Mouse (Mus musculus): ENCODE results near the gene Foxs1. TPM values are rescaled to one million over a fixed set of nuclear protein-coding genes. Genes with fewer than 3 reads are reported as not detected.

Foxs1 gene
- total RNA-seq (2018; cell fraction: chromatin; rRNA removed), result not detected
- under 1 TPM in 1 of 26 experiments, not detected in 25; 0.09 TPM for total RNA-seq (2018; cell fraction: cytosol; rRNA removed)
- total RNA-seq (2018; cell fraction: nucleus; rRNA removed), result under 1 TPM in 1 of 26 experiments, not detected in 25; 0.46 TPM
- not detected in 3 replicates for polyA plus RNA-seq (2018)

- WGBS (ENCODE audit: missing documents), result 42% methylated on average over 9 of the region's 9 CpGs
- Histone ChIP-seq H3K27ac (no peak within 1 kb of the TSS), H3K4me3 (ENCODE audit: inconsistent target) (no peak within 1 kb of the TSS), H3K36me3 (ENCODE audit: inconsistent target) (no peaks in the 10 kb centered on the region), H3K79me2 (ENCODE audit: inconsistent target) (no peaks in the 10 kb centered on the region)
Measured at GRCm38 (mm10) chr2:152933048-152933447, at the start of gene Foxs1. Gene Foxs1, minus strand, starts transcription at chr2:152933208.

DNA sequence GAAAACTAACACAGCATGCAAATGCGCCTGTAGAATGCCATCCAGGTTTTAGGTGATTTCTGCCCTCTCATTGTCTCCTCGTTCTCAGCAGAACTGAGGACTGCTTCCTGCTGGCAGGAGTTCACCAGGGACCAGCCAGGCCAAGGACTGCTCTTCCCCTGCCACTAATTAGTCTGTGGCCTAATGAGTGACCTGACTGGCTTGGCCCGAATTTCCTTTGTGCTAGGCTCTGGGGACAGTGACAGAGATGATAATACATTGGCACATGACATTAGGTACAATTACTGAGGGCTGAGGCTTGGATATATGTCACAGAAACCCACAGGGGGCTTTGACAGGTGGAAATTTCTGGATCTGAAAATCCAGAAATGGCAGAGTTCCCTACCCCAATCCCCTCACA lies 44.0 kb upstream of the Foxs1 start:
- Histone ChIP-seq H3K27ac (no peak overlapping the region), H3K79me2 (ENCODE audit: inconsistent target) (no peaks in the 10 kb centered on the region), H3K4me3 (ENCODE audit: inconsistent target) (no peak overlapping the region), H3K36me3 (ENCODE audit: inconsistent target) (no peaks in the 10 kb centered on the region)
- 66% methylated on average over 3 of the region's 3 CpGs for WGBS (ENCODE audit: missing documents)

GRCm38 (mm10) chr2:152965555-152965954 lies 32.5 kb upstream of the Foxs1 start:
- no peak overlapping the region for H3K27ac ChIP-seq
- WGBS (ENCODE audit: missing documents), result 74% methylated on average over 4 of the region's 4 CpGs
- no peak overlapping the region for H3K4me3 ChIP-seq (ENCODE audit: inconsistent target)
- no peaks in the 10 kb centered on the region for H3K36me3 ChIP-seq (ENCODE audit: inconsistent target)
- no peaks in the 10 kb centered on the region for H3K79me2 ChIP-seq (ENCODE audit: inconsistent target)

DNA sequence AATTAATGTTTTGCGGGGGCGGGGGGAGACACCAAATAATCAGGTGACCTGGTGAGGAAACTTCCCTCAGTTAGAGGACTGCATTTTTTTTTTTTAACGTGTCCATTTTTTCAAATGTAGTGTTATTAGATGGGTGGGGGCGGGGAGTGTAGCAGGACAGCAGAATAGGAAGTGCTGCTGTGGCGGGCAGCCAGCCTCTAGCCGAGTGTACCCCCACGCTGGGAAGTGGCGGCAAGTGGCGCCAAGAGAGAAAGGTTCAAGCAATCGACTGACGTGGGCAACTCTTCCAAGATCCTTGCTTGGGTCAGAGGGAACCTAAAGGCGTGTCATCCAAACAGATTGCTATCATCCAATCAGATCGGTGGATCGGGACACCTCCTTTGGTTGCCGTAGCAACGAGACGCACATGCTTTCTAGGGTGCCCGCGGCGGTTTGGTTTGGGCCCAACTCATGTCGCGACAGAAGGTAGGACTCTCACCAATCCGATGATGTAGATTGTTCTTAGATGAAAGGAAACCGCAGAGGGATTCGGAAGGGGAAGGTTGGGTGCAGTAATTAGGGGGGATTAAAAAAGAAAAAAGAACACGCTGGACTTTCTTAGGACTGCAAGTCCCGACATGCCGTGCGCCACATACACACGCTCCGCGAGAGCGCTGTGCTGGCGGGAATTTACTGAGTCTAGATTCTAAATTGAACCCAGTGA lies 29.2 kb upstream of the Foxs1 start, which contains the start of gene Ttll9:
Gene Ttll9, plus strand, starts transcription at position 395 of the 703 bp plus-strand sequence.
- Histone ChIP-seq H3K79me2 (ENCODE audit: inconsistent target) (no peaks in the 10 kb centered on the region), H3K4me3 (ENCODE audit: inconsistent target) (peak within 1 kb of the TSS; percentile 24), H3K27ac (no peak within 1 kb of the TSS), H3K36me3 (ENCODE audit: inconsistent target) (no peaks in the 10 kb centered on the region)
- 3% methylated on average over 34 of the region's 34 CpGs for WGBS (ENCODE audit: missing documents)

GRCm38 (mm10) chr2:152958116-152958515 lies 25.1 kb upstream of the Foxs1 start:
- Histone ChIP-seq H3K79me2 (ENCODE audit: inconsistent target) (no peaks in the 10 kb centered on the region), H3K27ac (no peak overlapping the region), H3K4me3 (ENCODE audit: inconsistent target) (no peak overlapping the region), H3K36me3 (ENCODE audit: inconsistent target) (no peaks in the 10 kb centered on the region)
- WGBS (ENCODE audit: missing documents), result 76% methylated on average over 3 of the region's 3 CpGs

DNA sequence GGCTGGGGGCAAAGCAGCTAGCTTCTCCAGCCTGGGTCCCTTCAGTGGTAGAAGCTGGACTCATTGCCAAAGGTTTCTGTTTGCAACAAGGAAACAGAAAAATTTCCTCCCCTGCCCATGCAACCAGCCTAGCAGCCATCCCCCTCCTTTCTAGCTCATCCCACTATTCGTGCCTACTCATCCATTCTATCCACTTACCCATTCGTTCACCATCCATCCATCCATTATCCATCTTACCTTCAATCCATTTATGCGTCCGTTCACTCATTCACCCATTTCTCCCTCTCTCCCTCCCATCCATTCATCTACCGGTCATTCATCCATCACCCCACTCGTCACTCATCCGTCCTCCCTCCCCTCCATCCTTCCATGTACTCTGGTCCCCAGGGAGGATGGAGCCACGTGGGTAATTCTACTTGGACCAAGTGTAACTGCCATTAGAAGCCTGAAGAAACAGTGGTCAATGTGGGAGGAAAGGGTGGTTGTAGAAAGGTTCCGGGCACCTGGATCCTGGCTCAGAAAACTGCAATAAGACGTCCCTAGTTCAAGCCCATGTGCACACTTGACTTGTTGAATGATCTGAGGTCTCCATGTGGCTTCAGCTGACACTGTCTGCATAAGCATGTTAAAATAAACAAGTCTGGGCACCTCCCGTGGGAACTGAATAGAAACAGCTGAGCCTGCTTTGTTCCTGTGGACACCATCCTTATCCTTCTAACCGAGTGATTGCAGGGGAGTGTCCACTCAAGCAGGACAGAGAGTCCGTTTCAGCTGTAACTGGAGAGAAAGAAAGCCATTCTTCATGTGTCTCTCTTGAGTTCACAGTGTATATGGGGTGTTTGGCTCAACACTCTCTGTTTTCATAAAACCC lies 19.1 kb upstream of the Foxs1 start:
- Histone ChIP-seq H3K4me3 (ENCODE audit: inconsistent target) (no peak overlapping the region; the same call in 1 of the 2 replicates), H3K79me2 (ENCODE audit: inconsistent target) (no peaks in the 10 kb centered on the region), H3K36me3 (ENCODE audit: inconsistent target) (no peaks in the 10 kb centered on the region), H3K27ac (no peak overlapping the region)
- WGBS (ENCODE audit: missing documents), result 31% methylated on average over 13 of the region's 13 CpGs

DNA sequence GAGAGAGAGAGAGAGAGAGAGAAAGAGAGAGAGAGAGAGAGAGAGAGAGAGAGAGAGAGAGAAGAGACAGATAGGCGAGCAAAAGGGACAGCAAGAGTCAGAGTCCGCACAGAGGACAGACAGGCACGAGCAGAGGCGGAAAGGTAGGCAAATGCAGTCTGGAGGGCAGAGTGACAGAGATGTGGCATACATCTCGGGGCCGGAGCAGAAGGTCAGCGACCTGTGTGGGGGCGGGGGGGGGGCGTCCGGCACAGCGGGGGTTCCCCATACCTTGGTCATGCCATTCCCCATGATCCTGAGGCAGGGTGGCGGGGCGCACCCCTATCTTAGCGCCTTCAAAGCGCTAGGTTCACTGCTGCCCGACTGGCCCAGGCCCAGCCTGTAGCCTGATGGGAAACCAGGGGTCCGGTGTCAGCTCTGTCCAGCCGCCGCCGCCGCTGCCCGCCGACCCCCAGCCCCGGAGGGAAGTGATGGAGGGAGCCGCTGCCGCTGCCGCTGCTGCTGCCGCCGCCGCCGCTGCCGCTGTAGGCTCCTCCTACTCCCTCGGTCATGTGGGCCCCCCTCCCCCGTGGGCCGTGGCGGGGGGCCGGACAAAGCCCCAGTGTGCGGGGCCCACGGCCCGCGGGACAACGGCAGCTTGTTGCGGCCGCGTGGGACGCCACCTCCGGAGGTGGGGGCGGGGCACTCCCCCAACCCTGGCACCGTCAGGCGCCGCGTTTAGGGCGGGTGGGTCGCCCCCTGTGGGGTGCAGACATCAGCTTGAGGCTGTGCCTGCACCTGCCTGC lies 18.2 kb upstream of the Foxs1 start, which contains the start of gene Dusp15:
Gene Dusp15, minus strand, starts transcription at position 634 of the 785 bp plus-strand sequence.
- whole genome bisulfite sequencing (ENCODE audit: missing documents), result 2% methylated on average over 50 of the region's 54 CpGs
- Histone ChIP-seq H3K4me3 (ENCODE audit: inconsistent target) (no peak within 1 kb of the TSS; the same call in 1 of the 2 replicates), H3K36me3 (ENCODE audit: inconsistent target) (no peaks in the 10 kb centered on the region), H3K79me2 (ENCODE audit: inconsistent target) (no peaks in the 10 kb centered on the region), H3K27ac (no peak within 1 kb of the TSS)

GRCm38 (mm10) chr2:152950358-152951064 lies 17.5 kb upstream of the Foxs1 start:
- Histone ChIP-seq H3K36me3 (ENCODE audit: inconsistent target) (no peaks in the 10 kb centered on the region), H3K4me3 (ENCODE audit: inconsistent target) (no peak overlapping the region), H3K27ac (no peak overlapping the region), H3K79me2 (ENCODE audit: inconsistent target) (no peaks in the 10 kb centered on the region)
- WGBS (ENCODE audit: missing documents), result 67% methylated on average over 6 of the region's 11 CpGs

DNA sequence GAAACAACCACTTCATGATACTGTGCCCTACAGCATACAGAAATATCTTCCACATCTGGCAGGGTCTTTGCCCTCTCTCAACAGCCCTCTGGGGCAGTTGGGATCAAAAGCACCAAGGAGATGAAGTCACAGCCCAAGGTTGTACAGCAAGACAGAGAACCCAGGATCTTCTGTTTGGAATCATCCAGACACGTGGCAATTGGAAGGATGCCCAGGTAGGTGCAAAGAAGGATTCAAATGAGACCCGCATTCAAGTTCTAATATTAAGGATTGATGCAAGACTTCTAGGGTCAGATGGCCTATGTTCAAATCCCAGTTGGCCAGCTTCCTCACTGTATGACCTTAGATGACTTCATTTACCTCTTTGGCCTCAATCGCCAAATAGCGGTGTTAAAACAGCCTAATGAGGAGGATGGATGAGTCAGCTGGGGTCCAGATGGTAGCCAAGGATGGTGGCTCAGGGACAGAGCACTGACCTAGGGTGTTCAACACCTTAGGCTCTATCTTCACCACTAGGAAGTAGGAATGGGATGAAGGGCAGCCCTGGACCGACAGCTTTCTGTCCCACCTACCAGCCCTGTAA lies 15.5 kb upstream of the Foxs1 start:
- Histone ChIP-seq H3K27ac (no peak overlapping the region), H3K79me2 (ENCODE audit: inconsistent target) (no peaks in the 10 kb centered on the region), H3K4me3 (ENCODE audit: inconsistent target) (no peak overlapping the region), H3K36me3 (ENCODE audit: inconsistent target) (no peaks in the 10 kb centered on the region)
- 86% methylated on average over 5 of the region's 5 CpGs for WGBS (ENCODE audit: missing documents)

- WGBS (ENCODE audit: missing documents), result 70% methylated on average over 7 of the region's 7 CpGs
- Histone ChIP-seq H3K27ac (no peak overlapping the region), H3K79me2 (ENCODE audit: inconsistent target) (no peaks in the 10 kb centered on the region), H3K36me3 (ENCODE audit: inconsistent target) (no peaks in the 10 kb centered on the region), H3K4me3 (ENCODE audit: inconsistent target) (no peak overlapping the region)
Measured at GRCm38 (mm10) chr2:152947098-152947497, 14.1 kb upstream of the Foxs1 start.

- Histone ChIP-seq H3K27ac (no peak overlapping the region), H3K79me2 (ENCODE audit: inconsistent target) (no peaks in the 10 kb centered on the region), H3K36me3 (ENCODE audit: inconsistent target) (no peaks in the 10 kb centered on the region), H3K4me3 (ENCODE audit: inconsistent target) (no peak overlapping the region)
- WGBS (ENCODE audit: missing documents), result 56% methylated on average over 9 of the region's 9 CpGs
Measured at GRCm38 (mm10) chr2:152944013-152944412, 11.0 kb upstream of the Foxs1 start.

- Histone ChIP-seq H3K27ac (no peak overlapping the region), H3K4me3 (ENCODE audit: inconsistent target) (no peak overlapping the region), H3K79me2 (ENCODE audit: inconsistent target) (no peaks in the 10 kb centered on the region), H3K36me3 (ENCODE audit: inconsistent target) (no peaks in the 10 kb centered on the region)
- WGBS (ENCODE audit: missing documents), result 13% methylated on average over 8 of the region's 8 CpGs
Measured at GRCm38 (mm10) chr2:152943568-152943967, 10.6 kb upstream of the Foxs1 start.

DNA sequence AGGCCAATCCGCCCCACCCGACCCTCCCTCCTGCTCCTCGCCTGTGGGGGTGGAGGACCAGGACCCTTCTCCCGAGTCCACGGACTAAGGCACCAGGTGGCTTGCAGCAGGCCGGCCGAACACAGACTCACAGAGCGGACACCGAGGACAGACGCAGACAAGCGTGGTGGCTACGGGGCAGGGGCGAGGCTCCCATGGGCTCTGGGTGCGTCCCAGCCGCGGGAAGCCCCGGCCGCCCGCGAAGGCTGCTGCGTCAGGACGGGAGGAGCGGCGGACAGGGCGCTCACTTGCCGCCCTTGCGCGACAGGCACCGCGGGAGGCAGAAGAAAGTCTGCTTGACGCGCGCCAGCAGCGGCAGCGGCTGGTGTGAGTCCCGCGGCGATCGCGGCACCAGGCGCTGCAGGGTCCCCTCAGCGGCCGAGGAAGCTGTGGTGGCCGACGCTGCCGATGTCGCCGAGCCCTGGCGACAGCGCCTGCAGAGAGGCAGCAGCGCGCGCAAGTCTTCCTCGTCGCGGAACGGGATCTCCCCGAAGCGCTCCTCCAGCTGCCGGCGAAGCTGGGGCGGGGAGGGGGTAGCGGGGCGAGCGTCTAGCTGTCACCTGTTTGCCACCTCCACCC lies 10.0 kb upstream of the Foxs1 start:
- 2% methylated on average over 58 of the region's 65 CpGs for WGBS (ENCODE audit: missing documents)
- no peaks in the 10 kb centered on the region for H3K36me3 ChIP-seq (ENCODE audit: inconsistent target)
- no peak overlapping the region for H3K4me3 ChIP-seq (ENCODE audit: inconsistent target)
- H3K27ac ChIP-seq, result no peak overlapping the region
- no peaks in the 10 kb centered on the region for H3K79me2 ChIP-seq (ENCODE audit: inconsistent target)
